Mouse (Mus musculus) hindbrain, embryonic 16.5 days (tissue): ENCODE data around the gene Col25a1. TPM values are rescaled to one million over a fixed set of nuclear protein-coding genes. Genes with fewer than 3 reads are reported as not detected.

Source experiments
- ATAC-seq: fragments of 200-750 bp; cut with Nextera tagmentation; 2 replicates; pipeline ENCODE4 v1.8.0; 2017; ENCODE audit warnings: moderate TSS enrichment, moderate library complexity
- H3K27ac ChIP-seq: fragments of 300-500 bp; sonication (generic); 2 replicates; pipeline ENCODE4 v1.5.1; 2014; ENCODE audit warnings: low read depth, mild to moderate bottlenecking, control low read depth, low read length, moderate library complexity
- H3K27me3 ChIP-seq: fragments of 300-500 bp; sonication (generic); replicated peaks from 2 replicates; pipeline ENCODE4 v1.6.1; 2014; ENCODE audit warnings: low read length; ENCODE audit not compliant: control insufficient read depth, insufficient read depth
- H3K36me3 ChIP-seq: fragments of 300-500 bp; sonication (generic); 2 replicates; pipeline ENCODE4 v1.6.1; 2014; ENCODE audit warnings: mild to moderate bottlenecking, low read length, moderate library complexity, mixed read lengths; ENCODE audit not compliant: control insufficient read depth, insufficient read depth
- H3K4me1 ChIP-seq: fragments of 300-500 bp; sonication (generic); 2 replicates; pipeline ENCODE4 v1.6.1; 2014; ENCODE audit warnings: low read depth, low read length; ENCODE audit not compliant: control insufficient read depth, insufficient read depth
- H3K4me2 ChIP-seq: fragments of 300-500 bp; sonication (generic); 2 replicates; pipeline ENCODE4 v1.6.1; 2014; ENCODE audit warnings: mild to moderate bottlenecking, low read length, control low read depth, moderate library complexity
- H3K4me3 ChIP-seq: fragments of 300-500 bp; sonication (generic); 2 replicates; pipeline ENCODE4 v1.5.1; 2014; ENCODE audit warnings: mild to moderate bottlenecking, low read length, control low read depth, moderate library complexity
- H3K9ac ChIP-seq: fragments of 300-500 bp; sonication (generic); 2 replicates; pipeline ENCODE4 v1.6.1; 2014; ENCODE audit warnings: low read depth, mild to moderate bottlenecking, control low read depth, low read length, moderate library complexity
- H3K9me3 ChIP-seq: fragments of 300-500 bp; sonication (generic); 2 replicates; pipeline ENCODE4 v1.6.1; 2014; ENCODE audit warnings: mild to moderate bottlenecking, low read length, moderate library complexity; ENCODE audit not compliant: control insufficient read depth
- WGBS: fragments of 180-500 bp; shearing (Covaris S2); extraction: QIAGEN DNeasy Blood & Tissue Kit; methylation state at CpG from one replicate; pipeline ENCODE4 v1.1.7; 2014; 5-methylcytosine and 5-hydroxymethylcytosine counted together
- polyA plus RNA-seq: library from polyadenylated mRNA; unstranded; fragments of >200 nt; fragmentation: Nextera tagmentation; extraction: Ambion mirVana; gene quantifications from 2 replicates; pipeline ENCODE4 v1.2.1, GENCODE M21; 2015

Gene Col25a1
- polyA plus RNA-seq, 1 experiment from 2014 or later: 4.8 TPM

GRCm38 (mm10) chr3:130149180-130149579 lies 17.9 kb downstream of the Col25a1 start:
- H3K4me3 ChIP-seq: no peak overlapping the region
- no peak overlapping the region for H3K9ac ChIP-seq
- no peak overlapping the region for H3K27ac ChIP-seq
- no peaks in the 10 kb centered on the region for H3K9me3 ChIP-seq
- no peak overlapping the region for H3K4me2 ChIP-seq
- no peaks in the 10 kb centered on the region for H3K4me1 ChIP-seq
- H3K27me3 ChIP-seq: no peaks in the 10 kb centered on the region
- no peaks in the 10 kb centered on the region for H3K36me3 ChIP-seq
- no peak for ATAC-seq
- WGBS: 80% methylated on average over 1 of the region's 1 CpGs

DNA sequence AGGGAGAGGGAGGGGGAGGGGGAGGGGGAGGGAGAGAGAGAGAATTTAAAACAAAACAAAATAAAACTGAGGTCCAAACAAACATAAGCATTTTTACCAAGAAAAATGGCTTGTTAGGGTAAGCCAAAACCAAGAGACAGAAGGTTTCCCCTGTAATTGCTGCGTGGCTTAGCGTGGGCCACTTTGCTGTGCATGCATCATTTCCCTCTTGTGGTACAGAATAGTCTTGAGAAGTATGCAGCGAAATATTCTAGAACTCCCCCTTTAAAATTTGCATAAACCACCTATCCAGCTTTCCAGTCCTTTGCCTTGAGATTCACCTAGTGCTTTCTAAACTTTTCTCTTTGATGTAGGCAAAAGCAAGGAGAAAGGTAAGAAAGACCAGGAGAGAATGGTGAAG lies 21.8 kb downstream of the Col25a1 start:
- WGBS: 85% methylated on average over 3 of the region's 3 CpGs
- H3K27ac ChIP-seq: no peak overlapping the region
- no peak overlapping the region for H3K4me3 ChIP-seq
- no peak for ATAC-seq
- H3K27me3 ChIP-seq: no peaks in the 10 kb centered on the region
- no peak overlapping the region for H3K9ac ChIP-seq
- H3K9me3 ChIP-seq: no peaks in the 10 kb centered on the region
- no peak overlapping the region for H3K4me2 ChIP-seq
- H3K36me3 ChIP-seq: no peaks in the 10 kb centered on the region
- no peaks in the 10 kb centered on the region for H3K4me1 ChIP-seq

DNA sequence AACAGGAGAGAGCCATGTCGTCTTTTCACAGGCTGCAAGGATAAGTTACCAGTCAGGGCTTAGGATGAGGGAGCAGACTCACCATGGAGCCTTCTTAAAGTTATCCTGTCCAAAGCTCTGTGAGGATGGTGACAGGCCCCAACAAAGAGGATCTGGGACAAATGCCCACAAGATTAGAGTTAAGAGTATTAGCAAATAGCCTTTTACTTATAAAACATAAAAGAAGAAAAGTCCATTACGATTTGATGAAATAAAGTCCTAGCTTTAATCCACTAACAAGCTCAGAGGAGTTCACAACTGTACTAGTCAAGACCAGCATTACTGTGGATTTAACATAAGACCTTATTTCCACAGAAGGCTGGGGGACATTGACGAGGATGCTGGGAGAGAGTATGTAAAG lies 26.2 kb downstream of the Col25a1 start:
- ATAC-seq: no peak
- no peaks in the 10 kb centered on the region for H3K27me3 ChIP-seq
- no peak overlapping the region for H3K4me3 ChIP-seq
- H3K9ac ChIP-seq: no peak overlapping the region
- no peaks in the 10 kb centered on the region for H3K36me3 ChIP-seq
- no peak overlapping the region for H3K27ac ChIP-seq
- H3K4me1 ChIP-seq: no peaks in the 10 kb centered on the region
- no peaks in the 10 kb centered on the region for H3K9me3 ChIP-seq
- H3K4me2 ChIP-seq: no peak overlapping the region
- 76% methylated on average over 3 of the region's 3 CpGs for WGBS

DNA sequence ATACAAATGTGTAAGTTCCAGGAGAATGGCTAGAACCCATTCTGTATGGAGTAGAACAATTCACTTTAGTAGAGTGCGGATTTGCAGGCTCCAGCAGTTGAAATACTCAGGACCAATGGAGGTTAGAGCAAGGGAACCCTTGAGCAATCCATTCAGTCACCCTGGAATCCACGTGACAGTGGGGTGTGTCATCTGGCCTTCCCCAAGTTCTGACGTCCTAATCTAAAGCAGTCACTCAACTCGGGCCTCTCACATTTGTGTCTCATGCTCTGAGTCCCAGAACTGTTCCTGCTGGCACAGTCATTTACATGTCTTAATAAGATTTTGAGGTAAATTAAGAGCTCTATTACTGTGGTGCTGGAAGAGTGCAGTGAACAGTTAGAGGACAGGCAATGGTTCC lies 28.6 kb downstream of the Col25a1 start:
- H3K36me3 ChIP-seq: no peaks in the 10 kb centered on the region
- ATAC-seq: no peak
- WGBS: 69% methylated on average over 4 of the region's 4 CpGs
- H3K9me3 ChIP-seq: no peaks in the 10 kb centered on the region
- H3K27ac ChIP-seq: no peak overlapping the region
- no peaks in the 10 kb centered on the region for H3K4me1 ChIP-seq
- no peak overlapping the region for H3K4me2 ChIP-seq
- H3K27me3 ChIP-seq: no peaks in the 10 kb centered on the region
- H3K9ac ChIP-seq: no peak overlapping the region
- H3K4me3 ChIP-seq: no peak overlapping the region

DNA sequence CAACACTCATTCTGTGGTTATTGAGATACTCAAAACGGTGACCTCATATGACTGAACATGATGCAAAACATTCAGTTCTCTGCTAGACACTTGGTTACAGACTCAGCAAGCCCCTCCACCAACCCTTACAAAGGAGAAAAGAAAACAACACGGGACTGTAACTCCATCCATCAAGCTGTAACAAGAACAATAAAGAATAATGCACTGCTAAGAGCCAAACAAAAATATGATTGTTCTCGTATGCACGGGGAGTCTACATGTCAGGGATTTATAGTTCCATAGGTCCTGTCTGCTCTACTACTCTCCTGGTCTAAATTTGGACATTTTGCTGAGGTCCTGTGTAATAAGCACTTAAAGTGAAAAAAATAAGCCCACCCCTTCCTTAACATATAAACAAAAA lies 29.6 kb downstream of the Col25a1 start:
- no peak overlapping the region for H3K9ac ChIP-seq
- WGBS: 29% methylated on average over 4 of the region's 4 CpGs
- H3K4me1 ChIP-seq: no peaks in the 10 kb centered on the region
- H3K36me3 ChIP-seq: no peaks in the 10 kb centered on the region
- H3K27me3 ChIP-seq: no peaks in the 10 kb centered on the region
- no peaks in the 10 kb centered on the region for H3K9me3 ChIP-seq
- no peak overlapping the region for H3K27ac ChIP-seq
- ATAC-seq: no peak
- H3K4me3 ChIP-seq: no peak overlapping the region
- H3K4me2 ChIP-seq: no peak overlapping the region

DNA sequence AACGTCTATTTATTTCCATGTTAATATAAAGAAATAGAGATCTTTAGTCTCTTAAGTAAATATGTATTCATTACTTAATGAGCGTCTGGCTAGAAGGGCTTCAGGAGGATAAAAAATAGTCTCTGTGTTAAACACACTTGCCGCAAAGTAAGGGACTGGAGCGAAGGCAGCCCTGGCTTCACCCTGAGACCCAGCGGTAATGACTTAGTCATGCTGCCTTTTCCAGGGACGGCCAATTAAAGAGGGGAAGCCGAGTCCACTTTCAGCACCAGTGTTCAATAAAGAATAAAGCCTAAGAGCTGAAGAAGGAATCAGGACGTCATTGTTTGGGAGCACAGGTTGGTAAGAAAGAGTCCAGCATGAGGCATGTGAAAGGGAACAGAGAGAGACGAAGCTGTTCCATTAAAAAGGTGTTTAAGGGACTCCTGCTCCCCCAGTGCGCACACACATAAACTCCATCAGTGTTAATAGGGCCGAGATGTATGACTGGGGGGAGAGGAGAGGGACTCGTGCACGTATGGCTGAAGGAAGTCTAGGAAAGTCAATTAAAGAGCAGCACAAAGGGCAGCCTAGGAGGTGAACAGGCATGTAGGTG lies 30.1 kb downstream of the Col25a1 start:
- H3K27me3 ChIP-seq: no peaks in the 10 kb centered on the region
- H3K27ac ChIP-seq: no peak overlapping the region
- WGBS: 49% methylated on average over 13 of the region's 13 CpGs
- no peaks in the 10 kb centered on the region for H3K9me3 ChIP-seq
- no peak overlapping the region for H3K4me2 ChIP-seq
- H3K4me3 ChIP-seq: no peak overlapping the region
- H3K36me3 ChIP-seq: no peaks in the 10 kb centered on the region
- H3K4me1 ChIP-seq: no peaks in the 10 kb centered on the region
- ATAC-seq: no peak
- no peak overlapping the region; the same call in 1 of the 2 replicates for H3K9ac ChIP-seq

DNA sequence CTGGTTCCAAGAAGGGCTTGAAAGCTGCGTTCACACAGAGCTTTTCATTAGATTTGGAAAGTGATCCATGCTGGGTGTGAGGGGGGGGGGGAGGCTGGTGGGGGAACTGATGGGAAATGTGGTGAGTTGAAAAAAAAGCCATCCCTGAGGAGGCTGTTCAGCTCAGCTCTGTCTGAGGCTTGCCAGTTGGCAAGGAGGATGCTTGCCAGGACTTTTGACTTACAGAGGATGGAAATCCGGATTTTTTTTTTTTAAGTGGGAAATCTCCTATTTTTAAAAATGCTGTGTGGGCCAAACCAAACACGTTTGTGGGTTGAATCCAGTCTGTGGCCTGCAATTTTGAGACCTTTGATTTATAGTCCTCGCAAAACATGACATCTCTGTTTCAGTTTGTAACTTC lies 35.6 kb downstream of the Col25a1 start:
- Histone ChIP-seq H3K36me3 (no peaks in the 10 kb centered on the region), H3K9ac (no peak overlapping the region), H3K9me3 (peaks cover 5% of the 10 kb centered on the region; the same call in 1 of the 2 replicates), H3K4me3 (no peak overlapping the region), H3K4me1 (no peaks in the 10 kb centered on the region), H3K27me3 (no peaks in the 10 kb centered on the region), H3K27ac (no peak overlapping the region), H3K4me2 (no peak overlapping the region)
- 75% methylated on average over 4 of the region's 4 CpGs for WGBS
- ATAC-seq: no peak

DNA sequence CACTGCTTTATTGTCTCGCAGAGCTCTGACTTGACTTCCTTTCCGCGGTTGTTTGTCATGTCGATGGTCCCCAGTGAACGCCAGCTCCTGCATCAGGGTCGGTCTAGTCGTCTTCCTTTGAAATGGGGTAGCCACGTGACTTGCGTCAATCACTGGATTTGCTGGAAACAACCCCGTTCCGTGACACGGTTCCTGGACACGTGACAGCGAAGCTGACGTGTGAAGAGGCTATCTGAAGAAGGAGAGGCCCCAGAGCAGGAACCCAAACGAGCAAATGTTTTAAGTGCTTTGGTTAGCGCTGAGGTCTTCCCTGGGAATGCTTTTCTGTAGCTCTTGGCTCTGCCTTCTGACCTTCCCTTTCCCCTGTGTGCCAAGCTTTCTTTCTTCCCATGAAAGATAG lies 41.5 kb downstream of the Col25a1 start:
- Histone ChIP-seq H3K27me3 (no peaks in the 10 kb centered on the region; the same call in 1 of the 2 replicates), H3K4me2 (peak overlapping the region; percentile 38), H3K9ac (no peak overlapping the region), H3K4me1 (no peaks in the 10 kb centered on the region), H3K4me3 (peak overlapping the region; percentile 19), H3K36me3 (no peaks in the 10 kb centered on the region), H3K9me3 (peaks cover 5% of the 10 kb centered on the region; the same call in 1 of the 2 replicates), H3K27ac (no peak overlapping the region)
- no peak for ATAC-seq
- 66% methylated on average over 17 of the region's 17 CpGs for WGBS

GRCm38 (mm10) chr3:130180181-130180940 lies 49.1 kb downstream of the Col25a1 start:
- peak; percentile 97 for ATAC-seq
- peak overlapping the region; percentile 53 for H3K4me3 ChIP-seq
- peak overlapping the region; percentile 78 for H3K4me2 ChIP-seq
- H3K9ac ChIP-seq: peak overlapping the region; percentile 68
- H3K27me3 ChIP-seq: no peaks in the 10 kb centered on the region; the same call in 1 of the 2 replicates
- no peaks in the 10 kb centered on the region for H3K36me3 ChIP-seq
- H3K27ac ChIP-seq: peak overlapping the region; percentile 68
- 0% methylated on average over 40 of the region's 40 CpGs for WGBS
- no peaks in the 10 kb centered on the region for H3K9me3 ChIP-seq
- peaks cover 5% of the 10 kb centered on the region; the same call in 1 of the 2 replicates for H3K4me1 ChIP-seq
